Mouse (Mus musculus): ENCODE data around the gene Inhbc.

GRCm38 (mm10) chr10:127380251-127380691, 10.0 kb upstream of the Inhbc start, which contains the start of gene R3hdm2:
- no peak for TF ChIP-seq PAX5 (IDR thresholded peaks at IDR 0.05; ENCODE audit: low read length)
- peak; percentile 49; the same call in 1 of the 2 replicates for TF ChIP-seq KAT2A (IDR thresholded peaks at IDR 0.05; ENCODE audit: insufficient replicate concordance, low read length)
- TF ChIP-seq EP300 (IDR thresholded peaks at IDR 0.05; ENCODE audit: low read length), result no peak
- peak; percentile 63 for TF ChIP-seq HCFC1 (IDR thresholded peaks at IDR 0.05; ENCODE audit: low read depth, low read length)
- 0 out of 2 replicates have a peak, but pooled peaks have one; percentile 19 for TF ChIP-seq TBP (conservative IDR thresholded peaks at IDR 0.05; ENCODE audit: low read depth, low read length)
- TF ChIP-seq MYC (IDR thresholded peaks at IDR 0.05; ENCODE audit: low read depth, low read length), result no peak
- TF ChIP-seq POLR2A (IDR thresholded peaks at IDR 0.05; ENCODE audit: low read depth, low read length), result peak; percentile 65
- no peak for TF ChIP-seq RCOR1 (conservative IDR thresholded peaks at IDR 0.05; ENCODE audit: low read depth, low read length)
